Mouse (Mus musculus) G1E (cell line): ENCODE measurements around the gene Cdc42se2. TPM values are rescaled to one million over a fixed set of nuclear protein-coding genes. Genes with fewer than 3 reads are reported as not detected.

ENCODE experiments used
- ATAC-seq: 2 replicates; pipeline ENCODE4 v1.8.0; 2016; ENCODE audit warnings: mild to moderate bottlenecking; ENCODE audit not compliant: insufficient number of reproducible peaks, poor library complexity, low FRiP score, severe bottlenecking; ENCODE audit errors: extremely low read depth
- DNase-seq: peaks from one replicate; pipeline ENCODE4 v3.0.0; 2012; ENCODE audit warnings: low spot score
- H3K27me3 ChIP-seq: 2 replicates; pipeline ENCODE4 v1.6.1; 2012; ENCODE audit warnings: mild to moderate bottlenecking, low read length, inconsistent platforms; ENCODE audit not compliant: insufficient read depth
- H3K36me3 ChIP-seq: replicated peaks from 2 replicates; pipeline ENCODE3; 2012; ENCODE audit warnings: mild to moderate bottlenecking, inconsistent platforms
- H3K4me1 ChIP-seq: 2 replicates; pipeline ENCODE4 v1.6.1; 2012; ENCODE audit warnings: low read depth, low read length, inconsistent platforms, mixed read lengths; ENCODE audit not compliant: insufficient read depth
- H3K4me3 ChIP-seq: 2 replicates; pipeline ENCODE4 v1.5.1; 2012; ENCODE audit warnings: low read depth, mild to moderate bottlenecking, inconsistent platforms, low read length, moderate library complexity, mixed read lengths
- H3K9me3 ChIP-seq: replicated peaks from 2 replicates; pipeline ENCODE4 v1.6.1; 2012; ENCODE audit warnings: inconsistent platforms
- CTCF ChIP-seq: IDR thresholded peaks from 2 replicates; pipeline ENCODE4 v1.5.1; 2012; ENCODE audit warnings: low read depth, low read length, inconsistent platforms, mixed read lengths
- GATA1 ChIP-seq: IDR thresholded peaks from 2 replicates; pipeline ENCODE4 v1.6.1; 2012; ENCODE audit warnings: borderline replicate concordance, low read length, inconsistent platforms, mixed read lengths
- GATA2 ChIP-seq: IDR thresholded peaks from 2 replicates; pipeline ENCODE4 v1.6.1; 2012; ENCODE audit warnings: low read depth, low read length, inconsistent platforms, borderline replicate concordance
- POLR2AphosphoS5 ChIP-seq: IDR thresholded peaks from 2 replicates; pipeline ENCODE4 v1.6.1; 2012; ENCODE audit warnings: low read depth, low read length, inconsistent platforms; ENCODE audit not compliant: insufficient replicate concordance
- TAL1 ChIP-seq: conservative IDR thresholded peaks from 2 replicates; pipeline ENCODE4 v1.6.1; 2012; ENCODE audit warnings: low read depth, low read length, inconsistent platforms, mixed read lengths
- polyA plus RNA-seq: library from polyadenylated mRNA; stranded (reverse); fragments of >175 nt; gene quantifications from 2 replicates; pipeline ENCODE4 v1.2.3, GENCODE M21; 2012
- total RNA-seq, 2 experiments: library from RNA; stranded (forward) in 1 of 2; stranded (reverse) in 1 of 2; fragments of 200-1000 nt in 1 of 2; fragments of >200 nt in 1 of 2; fragmentation: Nextera tagmentation in 1 of 2; gene quantifications; 2 replicates each; pipeline ENCODE4 v1.2.3; 2014 to 2017

Cdc42se2 gene
- total and polyA plus RNA-seq, 3 experiments, result 5.0 to 32.9 (median 25.0) TPM

GRCm38 (mm10) chr11:54794678-54795077, 7.2 kb upstream of the Cdc42se2 start:
- ATAC-seq (no peak), DNase-seq (no peak)
- Histone ChIP-seq H3K36me3 (no peaks in the 10 kb centered on the region), H3K9me3 (no peaks in the 10 kb centered on the region), H3K27me3 (peaks cover 19% of the 10 kb centered on the region), H3K4me1 (peaks cover 6% of the 10 kb centered on the region), H3K4me3 (no peak overlapping the region)
- TF ChIP-seq CTCF, result no peak
- TF ChIP-seq GATA1, result no peak
- TF ChIP-seq GATA2, result no peak
- no peak for TF ChIP-seq POLR2AphosphoS5
- no peak for TF ChIP-seq TAL1

- peaks cover 7% of the 10 kb centered on the region for H3K4me1 ChIP-seq
- DNase-seq, result no peak
- no peak for ATAC-seq
- H3K27me3 ChIP-seq, result peaks cover 19% of the 10 kb centered on the region
- TF ChIP-seq CTCF, result no peak
- no peak for TF ChIP-seq POLR2AphosphoS5
- no peak for TF ChIP-seq TAL1
- no peak for TF ChIP-seq GATA1
- TF ChIP-seq GATA2, result no peak
- no peaks in the 10 kb centered on the region for H3K9me3 ChIP-seq
- no peaks in the 10 kb centered on the region for H3K36me3 ChIP-seq
- no peak overlapping the region for H3K4me3 ChIP-seq
Observed at GRCm38 (mm10) chr11:54793173-54793572, 5.7 kb upstream of the Cdc42se2 start.

GRCm38 (mm10) chr11:54791458-54791857, 4.0 kb upstream of the Cdc42se2 start:
- peaks cover 19% of the 10 kb centered on the region for H3K27me3 ChIP-seq
- TF ChIP-seq CTCF (no peak), GATA2 (no peak; the same call in 1 of the 2 replicates), POLR2AphosphoS5 (peak; percentile 88; the same call in 1 of the 2 replicates)
- no peaks in the 10 kb centered on the region for H3K9me3 ChIP-seq
- ATAC-seq (no peak), DNase-seq (no peak)
- peak overlapping the region; percentile 5; the same call in 1 of the 2 replicates for H3K4me3 ChIP-seq
- no peaks in the 10 kb centered on the region for H3K36me3 ChIP-seq
- H3K4me1 ChIP-seq, result peaks cover 21% of the 10 kb centered on the region

GRCm38 (mm10) chr11:54786858-54787487, 502 bp downstream of the Cdc42se2 start:
- TF ChIP-seq GATA1 (no peak), POLR2AphosphoS5 (no peak), TAL1 (no peak)
- Histone ChIP-seq H3K27me3 (peaks cover 8% of the 10 kb centered on the region; the same call in 1 of the 2 replicates), H3K4me3 (peak overlapping the region; percentile 89), H3K9me3 (no peaks in the 10 kb centered on the region), H3K4me1 (peaks cover 21% of the 10 kb centered on the region), H3K36me3 (peaks cover 7% of the 10 kb centered on the region)
- ATAC-seq, result peak; percentile 36
- DNase-seq, result no peak

- H3K27me3 ChIP-seq, result no peaks in the 10 kb centered on the region
- H3K9me3 ChIP-seq, result no peaks in the 10 kb centered on the region
- no peak overlapping the region for H3K4me3 ChIP-seq
- peaks cover 21% of the 10 kb centered on the region for H3K4me1 ChIP-seq
- TF ChIP-seq TAL1, result no peak
- no peak for TF ChIP-seq GATA2
- TF ChIP-seq POLR2AphosphoS5, result no peak
- peaks cover 7% of the 10 kb centered on the region for H3K36me3 ChIP-seq
- DNase-seq (no peak), ATAC-seq (no peak)
Observed at GRCm38 (mm10) chr11:54785566-54785965, 1.9 kb downstream of the Cdc42se2 start.

- Histone ChIP-seq H3K4me3 (no peak overlapping the region), H3K27me3 (no peaks in the 10 kb centered on the region), H3K36me3 (peaks cover 7% of the 10 kb centered on the region), H3K4me1 (peaks cover 21% of the 10 kb centered on the region), H3K9me3 (no peaks in the 10 kb centered on the region)
- no peak for DNase-seq
- TF ChIP-seq GATA2, result no peak
- no peak for TF ChIP-seq CTCF
- no peak for ATAC-seq
Observed at GRCm38 (mm10) chr11:54784436-54784835, 3.0 kb downstream of the Cdc42se2 start.

GRCm38 (mm10) chr11:54782253-54782652, 5.2 kb downstream of the Cdc42se2 start:
- TF ChIP-seq GATA2 (no peak), POLR2AphosphoS5 (no peak), CTCF (no peak), GATA1 (no peak)
- H3K27me3 ChIP-seq, result no peaks in the 10 kb centered on the region
- peaks cover 7% of the 10 kb centered on the region for H3K36me3 ChIP-seq
- ATAC-seq (no peak), DNase-seq (no peak)
- H3K4me3 ChIP-seq, result no peak overlapping the region
- peaks cover 22% of the 10 kb centered on the region for H3K4me1 ChIP-seq
- no peaks in the 10 kb centered on the region for H3K9me3 ChIP-seq
